Comparison of ENCODE assay signal across 25 mouse cellular contexts in genomic region chr1:155675570-155675969, GRCm38 (mm10).
"Had no signal": no experiment of that assay in that cellular context is flagged by ENCODE, and none has a peak within 500 bp of the region (broad histone marks: within the 10 kb centered on the region; RNA-seq: fewer than 3 reads in every experiment).

No protein-coding gene starts in this region.

- H3K9ac ChIP-seq: hindbrain, embryonic 12.5 days; hindbrain, embryonic 14.5 days; intestine, embryonic 15.5 days; limb, embryonic 12.5 days had no signal

- H3K4me3 ChIP-seq: gastrocnemius, adult 2 months; hindbrain, embryonic 10.5 days; hindbrain, embryonic 12.5 days; intestine, embryonic 15.5 days; layer of hippocampus, adult 2 months; left cerebral cortex, adult 2 months; limb, embryonic 10.5 days; limb, embryonic 12.5 days had no signal

- DNase-seq: gastrocnemius, adult 2 months; gastrocnemius, postnatal 10 days; gastrocnemius, postnatal 25 days; heart, adult 18-20 months; heart, postnatal 10 days; heart, postnatal 4 days; kidney, adult 18-20 months; kidney, adult 8-10 months; kidney, postnatal 10 days; kidney, postnatal 25 days; kidney, postnatal 4 days; liver had no signal

- H3K4me2 ChIP-seq: heart, embryonic 11.5 days; hindbrain, embryonic 12.5 days; hindbrain, embryonic 14.5 days; intestine, embryonic 15.5 days; limb, embryonic 12.5 days; liver, embryonic 11.5 days had no signal

- H3K36me3 ChIP-seq: hindbrain, embryonic 10.5 days; hindbrain, embryonic 12.5 days; intestine, embryonic 15.5 days; limb, embryonic 12.5 days had no signal

- H3K27ac ChIP-seq: gastrocnemius, adult 2 months; hindbrain, embryonic 10.5 days; hindbrain, embryonic 12.5 days; hindbrain, embryonic 14.5 days; intestine, embryonic 15.5 days; layer of hippocampus, adult 2 months; left cerebral cortex, adult 2 months; limb, embryonic 10.5 days; limb, embryonic 12.5 days had no signal

- H3K9me3 ChIP-seq: hindbrain, embryonic 10.5 days; hindbrain, embryonic 12.5 days; intestine, embryonic 15.5 days; limb, embryonic 10.5 days; limb, embryonic 12.5 days had no signal

- ATAC-seq: hindbrain, embryonic 16.5 days; inflammation-experienced regulatory T-cells, adult 6 months; intestine, embryonic 15.5 days; intestine, postnatal 0 days had no signal

- H3K27me3 ChIP-seq: hindbrain, embryonic 12.5 days; intestine, embryonic 15.5 days; limb, embryonic 12.5 days had no signal

- H3K4me1 ChIP-seq: hindbrain, embryonic 10.5 days; intestine, embryonic 15.5 days had no signal
